Mouse (Mus musculus) liver, postnatal 0 days (tissue): ENCODE results near the gene Col6a3.

Experiments
- CTCF ChIP-seq: sonication (generic); IDR thresholded peaks from 2 replicates; pipeline ENCODE4 v1.5.1; 2016; ENCODE audit warnings: antibody characterized with exemption, low read depth
- EP300 ChIP-seq: IDR thresholded peaks from 2 replicates; pipeline ENCODE4 v1.6.1; 2016; ENCODE audit warnings: antibody characterized with exemption, low read depth, mild to moderate bottlenecking

- TF ChIP-seq CTCF: no peak
- no peak for TF ChIP-seq EP300
Observed at GRCm38 (mm10) chr1:90780446-90780845, 63.3 kb downstream of the Col6a3 start.
